Mouse (Mus musculus) kidney, adult 2 months (tissue): ENCODE measurements around the gene Hdgfl3.

ENCODE experiments used
- CTCF ChIP-seq: fragments of 200-500 bp; conservative IDR thresholded peaks from 2 replicates; pipeline ENCODE4 v1.5.1; 2011; ENCODE audit warnings: low read depth, mild to moderate bottlenecking, control low read depth, low read length, moderate library complexity, mixed read lengths; ENCODE audit not compliant: insufficient read depth, insufficient read length
- POLR2A ChIP-seq: fragments of 200-500 bp; IDR thresholded peaks from one replicate; pipeline ENCODE4 v1.6.1; 2011; ENCODE audit warnings: low read depth, low read length, control low read depth

GRCm38 (mm10) chr7:81834847-81835246 is 99.4 kb downstream of the Hdgfl3 start:
- TF ChIP-seq CTCF = no peak
- TF ChIP-seq POLR2A = no peak
